Mouse (Mus musculus) yolk sac, embryonic 10.5 days (tissue): ENCODE data around the gene Mlip.
A peak's percentile ranks its signal among the peaks of the same experiment; 100 is the strongest.

ENCODE experiments used
- DNase-seq: peaks from one replicate; pipeline ENCODE4 v3.0.0-alpha.2; 2017; ENCODE audit warnings: low spot score

The Mlip gene

GRCm38 (mm10) chr9:77179486-77179885 lies 173.3 kb downstream of the Mlip start:
- no peak for DNase-seq

- DNase-seq = no peak
Observed at GRCm38 (mm10) chr9:77175870-77176269, 176.9 kb downstream of the Mlip start.

GRCm38 (mm10) chr9:77172044-77172443 lies 180.7 kb downstream of the Mlip start:
- no peak for DNase-seq

- no peak for DNase-seq
Observed at GRCm38 (mm10) chr9:77165877-77166276, 186.9 kb downstream of the Mlip start.

- no peak for DNase-seq
Observed at GRCm38 (mm10) chr9:77161764-77162163, 191.0 kb downstream of the Mlip start.

- no peak for DNase-seq
Observed at GRCm38 (mm10) chr9:77160277-77160926, 192.4 kb downstream of the Mlip start.

- no peak for DNase-seq
Observed at GRCm38 (mm10) chr9:77148518-77149257, 204.1 kb downstream of the Mlip start.

- DNase-seq = no peak
Observed at GRCm38 (mm10) chr9:77119735-77120134, 233.0 kb downstream of the Mlip start.

- no peak for DNase-seq
Observed at GRCm38 (mm10) chr9:77096886-77097285, 255.9 kb downstream of the Mlip start.

GRCm38 (mm10) chr9:77083221-77083620 lies 269.5 kb downstream of the Mlip start:
- peak; percentile 37 for DNase-seq

GRCm38 (mm10) chr9:77071676-77072075 lies 281.1 kb downstream of the Mlip start:
- DNase-seq = peak; percentile 59

- no peak for DNase-seq
Observed at GRCm38 (mm10) chr9:77056611-77057010, 296.2 kb downstream of the Mlip start.

GRCm38 (mm10) chr9:77054426-77055193 lies 298.2 kb downstream of the Mlip start:
- no peak for DNase-seq
